Mouse (Mus musculus) neural tube, embryonic 14.5 days (tissue): Measurements from ENCODE around the gene Cnn2. TPM values are rescaled to one million over a fixed set of nuclear protein-coding genes. Genes with fewer than 3 reads are reported as not detected.
"Not testable (repeated sequence)": the region's sequence is repeated elsewhere in the genome, so short reads cannot be mapped to it uniquely, and the experiment has no call there.

Source experiments
- ATAC-seq: fragments of 200-750 bp; cut with Nextera tagmentation; 2 replicates; pipeline ENCODE4 v1.8.0; 2017; ENCODE audit warnings: low read depth, mild to moderate bottlenecking, moderate TSS enrichment, moderate library complexity
- H3K27ac ChIP-seq: fragments of 300-500 bp; sonication (generic); 2 replicates; pipeline ENCODE4 v1.5.1; 2014; ENCODE audit warnings: low read depth, mild to moderate bottlenecking, control low read depth, low read length, moderate library complexity, mixed read lengths
- H3K27me3 ChIP-seq: fragments of 300-500 bp; sonication (generic); 2 replicates; pipeline ENCODE4 v1.6.1; 2014; ENCODE audit warnings: low read length; ENCODE audit not compliant: control insufficient read depth, insufficient read depth
- H3K36me3 ChIP-seq: fragments of 300-500 bp; sonication (generic); 2 replicates; pipeline ENCODE4 v1.6.1; 2014; ENCODE audit warnings: low read length, mixed read lengths; ENCODE audit not compliant: control insufficient read depth, insufficient read depth
- H3K4me1 ChIP-seq: fragments of 300-500 bp; sonication (generic); 2 replicates; pipeline ENCODE4 v1.6.1; 2014; ENCODE audit warnings: low read length; ENCODE audit not compliant: control insufficient read depth, insufficient read depth
- H3K4me2 ChIP-seq: fragments of 300-500 bp; sonication (generic); 2 replicates; pipeline ENCODE4 v1.6.1; 2014; ENCODE audit warnings: mild to moderate bottlenecking, low read depth, low read length, control low read depth
- H3K4me3 ChIP-seq: fragments of 300-500 bp; sonication (generic); 2 replicates; pipeline ENCODE4 v1.5.1; 2014; ENCODE audit warnings: low read depth, low read length, control low read depth, mixed read lengths
- H3K9ac ChIP-seq: fragments of 300-500 bp; sonication (generic); replicated peaks from 2 replicates; pipeline ENCODE4 v1.6.1; 2014; ENCODE audit warnings: low read depth, mild to moderate bottlenecking, control low read depth, low read length, mixed read lengths
- H3K9me3 ChIP-seq: fragments of 300-500 bp; sonication (generic); 2 replicates; pipeline ENCODE4 v1.6.1; 2016; ENCODE audit warnings: low read length; ENCODE audit not compliant: control insufficient read depth
- WGBS: fragments of 180-500 bp; shearing (Covaris S2); extraction: QIAGEN DNeasy Blood & Tissue Kit; methylation state at CpG from one replicate; pipeline ENCODE4 v1.1.7; 2014; 5-methylcytosine and 5-hydroxymethylcytosine counted together
- polyA plus RNA-seq: library from polyadenylated mRNA; unstranded; fragments of >200 nt; fragmentation: Nextera tagmentation; extraction: Ambion mirVana; gene quantifications from 2 replicates; pipeline ENCODE4 v1.2.1, GENCODE M21; 2014

Cnn2 gene
- polyA plus RNA-seq, 1 experiment from 2014 or later = 9.9 TPM

- not testable (repeated sequence) for H3K9me3 ChIP-seq, H3K9ac ChIP-seq, H3K4me3 ChIP-seq, H3K4me1 ChIP-seq, H3K36me3 ChIP-seq, H3K27ac ChIP-seq, H3K4me2 ChIP-seq, H3K27me3 ChIP-seq, ATAC-seq
- 87% methylated on average over 2 of the region's 4 CpGs for WGBS
These were observed 57.0 kb downstream of the Cnn2 start for GRCm38 (mm10) chr10:80045364-80045763.

Other genes starting within 250 kb of the Cnn2 start
- 34.9 and 36.7 TPM in 2 replicates for gene Polrmt, start 242.0 kb upstream of the Cnn2 start, polyA plus RNA-seq
- gene Fgf22, start 233.5 kb upstream of the Cnn2 start, polyA plus RNA-seq = 2.0 and 2.3 TPM in 2 replicates
- gene Rnf126, start 221.6 kb upstream of the Cnn2 start, polyA plus RNA-seq = 89.3 and 93.7 TPM in 2 replicates
- 1.7 and 2.3 TPM in 2 replicates for gene Fstl3, start 211.3 kb upstream of the Cnn2 start, polyA plus RNA-seq
- not detected in 2 replicates for gene Prss57, start 197.6 kb upstream of the Cnn2 start, polyA plus RNA-seq
- 233 and 247 TPM in 2 replicates for gene Palm, start 195.0 kb upstream of the Cnn2 start, polyA plus RNA-seq
- gene Misp, start 167.6 kb upstream of the Cnn2 start, polyA plus RNA-seq = 0.35 and 0.36 TPM in 2 replicates
- 36.9 and 53.5 TPM in 2 replicates for gene Ptbp1, start 134.2 kb upstream of the Cnn2 start, polyA plus RNA-seq
- 11.1 and 12.4 TPM in 2 replicates for gene Prtn3, start 114.1 kb upstream of the Cnn2 start, polyA plus RNA-seq
- 299 and 327 TPM in 2 replicates for gene Plppr3, start 114.0 kb upstream of the Cnn2 start, polyA plus RNA-seq
- gene Elane, start 102.3 kb upstream of the Cnn2 start, polyA plus RNA-seq = 0.55 TPM in 1 of 2 replicates, not detected in the other
- gene Cfd, start 97.7 kb upstream of the Cnn2 start, polyA plus RNA-seq = not detected in 2 replicates
- gene Med16, start 79.7 kb upstream of the Cnn2 start, polyA plus RNA-seq = 33.2 and 38.7 TPM in 2 replicates
- 5.9 and 9.1 TPM in 2 replicates for gene Gm26602, start 77.7 kb upstream of the Cnn2 start, polyA plus RNA-seq
- gene Kiss1r, start 71.6 kb upstream of the Cnn2 start, polyA plus RNA-seq = 2.2 and 2.3 TPM in 2 replicates
- 253 and 265 TPM in 2 replicates for gene R3hdm4, start 67.4 kb upstream of the Cnn2 start, polyA plus RNA-seq
- gene Arid3a, start 61.5 kb upstream of the Cnn2 start, polyA plus RNA-seq = 3.3 and 5.1 TPM in 2 replicates
- 87.0 and 103 TPM in 2 replicates for gene Wdr18, start 28.4 kb upstream of the Cnn2 start, polyA plus RNA-seq
- gene Grin3b, start 17.9 kb upstream of the Cnn2 start, polyA plus RNA-seq = 0.43 and 0.61 TPM in 2 replicates
- gene Tmem259, start 4.3 kb upstream of the Cnn2 start, polyA plus RNA-seq = 19.2 and 21.1 TPM in 2 replicates
- gene Abca7, start 7.9 kb downstream of the Cnn2 start, polyA plus RNA-seq = 4.3 and 6.7 TPM in 2 replicates
- gene Arhgap45, start 28.1 kb downstream of the Cnn2 start, polyA plus RNA-seq = 0.83 and 1.8 TPM in 2 replicates
- 138 and 145 TPM in 2 replicates for gene Polr2e, start 51.2 kb downstream of the Cnn2 start, polyA plus RNA-seq
- gene Gpx4, start 58.6 kb downstream of the Cnn2 start, polyA plus RNA-seq = 512 and 546 TPM in 2 replicates
- gene Sbno2, start 117.0 kb downstream of the Cnn2 start, polyA plus RNA-seq = 12.9 and 13.3 TPM in 2 replicates
- gene Stk11, start 127.2 kb downstream of the Cnn2 start, polyA plus RNA-seq = 21.3 and 26.0 TPM in 2 replicates
- gene Atp5d, start 150.0 kb downstream of the Cnn2 start, polyA plus RNA-seq = 472 and 519 TPM in 2 replicates
- 82.2 and 101 TPM in 2 replicates for gene Cbarp, start 152.3 kb downstream of the Cnn2 start, polyA plus RNA-seq
- 38.8 and 39.8 TPM in 2 replicates for gene Midn, start 159.7 kb downstream of the Cnn2 start, polyA plus RNA-seq
- gene Cirbp, start 177.4 kb downstream of the Cnn2 start, polyA plus RNA-seq = 249 and 286 TPM in 2 replicates
- 6.4 and 7.8 TPM in 2 replicates for gene 1600002K03Rik, start 184.4 kb downstream of the Cnn2 start, polyA plus RNA-seq
- gene Efna2, start 190.9 kb downstream of the Cnn2 start, polyA plus RNA-seq = 24.0 and 25.9 TPM in 2 replicates
- 35.0 and 37.4 TPM in 2 replicates for gene Mum1, start 237.8 kb downstream of the Cnn2 start, polyA plus RNA-seq